Mouse (Mus musculus) layer of hippocampus, postnatal 10 days (tissue): ENCODE results near the gene Ear6. TPM values are rescaled to one million over a fixed set of nuclear protein-coding genes. Genes with fewer than 3 reads are reported as not detected.

ENCODE experiments used
- DNase-seq, 2 experiments: peaks; one replicate each; pipeline ENCODE4 v3.0.0; 2021; ENCODE audit warnings: low spot score in 2 of 2
- microRNA-seq, 2 experiments: library from miRNA; unstranded; fragments of <30 nt; microRNA quantifications; one replicate each; pipeline ENCODE4 v1.2.0; 2021
- total RNA-seq, 2 experiments: library from RNA; stranded (reverse); gene quantifications; 2 replicates each; pipeline ENCODE4 v1.2.3; 2021

The Ear6 gene
- total RNA-seq, 2 experiments from 2014 or later: not detected

DNA sequence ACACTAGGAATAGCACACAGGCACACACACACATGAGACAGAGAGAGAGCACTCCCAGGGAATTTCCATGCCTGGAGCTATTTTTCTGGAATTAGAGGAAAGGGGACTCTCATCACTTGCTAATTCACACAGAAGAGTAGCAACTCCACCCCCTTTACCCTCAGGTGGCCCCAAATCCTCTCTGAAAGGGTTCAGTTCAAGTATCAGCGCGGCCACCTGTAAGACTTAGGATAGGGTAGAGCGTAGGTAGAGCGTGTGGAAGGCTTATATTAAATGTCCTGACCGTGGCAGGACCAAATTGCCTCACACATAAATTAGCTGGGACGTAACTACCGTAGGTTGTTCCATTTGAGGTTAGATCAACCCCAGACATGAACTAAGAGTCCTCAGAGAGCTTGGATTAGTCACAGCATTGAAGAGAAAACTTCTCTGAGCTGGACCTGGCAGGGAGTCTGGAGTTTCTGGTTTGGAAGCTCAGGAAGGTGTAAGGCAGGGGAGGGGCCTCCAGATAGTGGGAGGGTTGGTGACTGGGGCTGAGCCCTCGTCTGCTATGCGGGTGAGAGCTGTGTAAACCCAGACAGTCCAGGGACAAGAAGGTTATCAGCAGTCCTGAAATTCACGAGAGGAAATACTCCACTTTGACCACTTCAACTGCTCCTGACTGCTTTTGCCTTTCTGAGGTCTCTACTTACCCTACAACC is 39.7 kb downstream of the Ear6 start:
- DNase-seq: no peak

DNA sequence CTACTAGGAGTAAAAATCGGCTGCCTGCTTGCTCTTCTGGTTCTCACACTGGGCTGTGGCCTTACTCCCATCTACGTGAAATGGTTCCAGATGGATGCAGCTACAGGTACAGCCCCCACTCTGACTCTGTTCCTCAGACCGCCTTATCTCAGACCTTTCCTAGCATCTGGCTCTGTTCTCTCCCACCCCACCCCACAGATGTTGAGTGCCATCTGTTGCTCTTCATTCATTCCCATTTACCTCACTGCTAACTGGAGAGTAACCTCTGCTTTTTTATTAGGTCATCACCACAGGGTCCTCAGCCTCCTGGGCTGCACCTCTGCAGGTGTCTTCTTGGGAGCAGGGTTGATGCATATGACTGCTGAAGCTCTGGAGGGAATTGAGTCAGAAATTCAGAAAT is 40.3 kb downstream of the Ear6 start:
- no peak for DNase-seq

DNA sequence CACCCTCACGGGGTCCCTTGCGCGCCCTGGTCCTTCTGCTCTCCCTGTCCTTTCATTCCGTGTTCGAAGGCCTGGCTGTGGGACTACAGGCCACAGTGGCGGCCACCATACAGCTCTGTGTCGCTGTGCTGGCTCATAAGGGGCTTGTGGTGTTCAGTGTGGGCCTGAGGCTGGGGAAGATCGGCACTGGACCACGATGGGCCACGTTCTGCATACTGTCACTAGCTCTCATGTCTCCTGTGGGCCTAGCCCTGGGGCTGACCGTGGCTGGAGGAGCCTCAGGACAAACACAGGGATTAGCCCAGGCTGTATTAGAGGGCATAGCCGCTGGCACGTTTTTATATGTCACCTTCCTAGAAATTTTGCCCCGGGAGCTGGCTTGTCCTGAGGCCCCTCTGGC is 41.6 kb downstream of the Ear6 start:
- DNase-seq: no peak

DNA sequence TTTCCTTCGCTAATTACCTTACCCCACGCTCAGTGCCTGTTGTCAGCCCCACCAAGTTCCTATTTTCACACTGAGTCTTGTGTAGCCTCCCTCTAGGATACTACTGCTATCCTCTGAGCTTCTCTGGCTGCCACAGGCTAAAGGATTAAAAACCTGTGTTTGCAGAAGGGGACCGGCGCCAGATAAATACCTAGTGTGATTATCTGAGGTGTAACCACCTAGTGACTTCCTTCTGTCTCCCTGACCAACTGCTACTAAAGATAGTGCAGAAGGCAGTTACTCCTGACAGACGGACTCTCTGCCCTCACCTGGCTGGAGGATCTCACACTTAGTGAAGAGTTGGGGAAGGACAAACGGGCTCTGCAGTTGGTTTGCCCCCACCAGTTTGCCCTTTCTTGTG is 42.5 kb downstream of the Ear6 start:
- no peak for DNase-seq

DNA sequence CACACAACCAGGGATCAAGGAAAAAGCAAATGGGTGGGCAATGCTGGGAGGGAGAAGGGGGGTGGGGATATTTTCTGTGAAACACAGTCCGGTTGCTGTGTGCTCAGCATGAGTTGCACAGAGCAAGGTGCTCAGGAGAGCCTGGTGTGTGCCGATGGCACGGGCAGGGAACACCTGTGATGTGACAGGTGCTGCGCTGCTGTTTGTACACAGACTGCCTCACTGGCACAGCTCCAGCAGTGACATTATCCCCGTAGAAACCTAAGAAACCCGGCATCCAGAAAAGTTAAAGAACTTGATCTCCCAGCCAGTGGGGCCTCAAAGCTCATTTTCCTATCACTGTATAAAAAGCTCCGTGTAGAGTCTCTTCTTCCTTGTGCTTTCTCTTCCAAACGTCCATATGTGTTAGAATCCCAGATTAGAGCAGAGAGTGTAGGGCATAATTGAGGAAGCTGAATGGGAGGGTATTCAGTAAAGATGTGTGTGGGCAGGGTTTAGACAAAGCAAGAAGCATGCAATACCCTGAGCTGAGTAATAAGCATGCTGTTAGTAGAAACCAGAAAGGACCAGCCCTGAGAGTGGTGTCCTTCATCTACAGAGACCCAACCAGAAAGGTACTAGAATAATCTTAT is 43.2 kb downstream of the Ear6 start:
- DNase-seq: no peak

DNA sequence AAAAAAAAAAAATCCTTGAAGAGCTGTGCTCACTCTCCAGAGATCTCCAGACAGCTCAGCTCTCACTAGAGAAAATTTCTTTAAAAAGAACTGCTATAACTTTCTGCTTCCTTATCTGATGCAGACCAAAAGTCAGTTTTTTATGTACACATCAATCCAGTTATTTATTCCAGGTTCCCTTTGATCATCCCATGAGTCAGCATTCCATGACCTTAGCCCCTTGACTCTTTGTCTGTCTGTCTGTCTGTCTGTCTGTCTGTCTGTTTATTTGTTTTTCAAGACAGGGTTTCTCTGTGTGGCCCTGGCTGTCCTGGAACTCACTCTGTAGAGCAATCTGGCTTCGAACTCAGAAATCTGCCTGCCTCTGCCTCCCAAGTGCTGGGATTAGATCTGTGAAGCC is 45.9 kb downstream of the Ear6 start:
- DNase-seq: no peak

DNA sequence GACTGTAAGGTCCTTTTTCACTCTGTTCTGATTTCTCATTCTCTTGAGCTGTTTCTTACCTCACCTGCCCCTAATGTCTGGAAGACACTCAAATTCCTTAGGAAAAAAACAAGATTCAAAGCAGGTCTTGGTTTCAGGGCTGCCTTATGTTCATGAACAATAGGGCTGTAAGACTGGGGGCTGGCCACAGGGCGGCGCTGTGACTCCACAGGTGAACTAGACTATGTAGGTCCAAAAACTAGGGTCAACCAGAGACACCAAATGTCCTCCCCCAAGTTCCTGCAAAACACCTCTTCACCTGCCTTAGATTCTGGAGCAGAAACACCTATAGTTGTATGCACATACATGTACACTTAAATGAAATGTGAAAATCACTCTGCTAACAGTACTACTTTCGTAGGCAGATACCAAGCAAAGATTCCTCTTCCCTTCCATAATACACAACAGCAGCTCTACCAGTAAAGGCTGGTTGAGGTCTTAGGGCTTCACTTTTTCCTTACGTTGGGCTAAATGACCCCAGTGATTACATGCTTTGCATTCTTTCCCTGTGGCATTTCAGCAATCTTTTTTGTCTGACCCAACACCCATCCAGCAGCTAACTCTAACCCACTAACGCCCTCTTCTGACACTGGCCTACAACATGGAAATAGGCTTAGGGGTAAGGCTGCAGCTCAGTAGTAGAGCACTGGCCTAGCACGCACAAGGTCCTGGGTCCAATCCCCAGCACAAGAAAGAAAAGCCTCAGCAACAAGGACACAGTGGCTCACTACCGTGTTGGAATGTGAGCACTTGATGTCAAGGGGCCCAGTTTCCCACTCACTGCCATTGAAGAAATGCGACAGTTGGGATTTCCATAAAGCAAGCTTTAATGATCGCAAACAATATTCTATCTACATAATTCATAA is 49.6 kb downstream of the Ear6 start:
- peak; percentile 81 to 88 for DNase-seq

DNA sequence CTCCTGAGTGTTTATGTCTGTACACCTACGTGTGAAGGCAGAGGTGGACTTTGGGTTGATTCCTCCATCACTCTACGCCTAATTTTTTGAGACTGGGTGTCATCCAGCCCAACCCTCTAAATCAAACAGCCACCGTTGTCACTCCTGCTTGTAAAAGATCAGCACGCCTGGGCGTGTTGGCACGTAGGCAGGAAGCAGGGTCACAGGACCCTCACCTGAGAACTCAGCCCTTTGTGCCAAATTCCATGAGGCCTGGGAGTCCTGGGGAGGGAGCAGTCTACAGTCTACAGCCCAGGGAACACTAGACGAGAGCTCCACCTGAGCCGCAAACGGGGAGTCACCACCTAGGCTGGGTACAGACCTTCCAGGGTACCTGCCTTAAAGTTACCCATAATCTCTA is 50.3 kb downstream of the Ear6 start:
- DNase-seq: no peak

Small RNA genes within 50 kb of the gene (microRNA-seq; reads per million reads assigned to microRNA genes)
- gene Gm27375: 0 reads per million in 2 experiments

Other genes starting within 250 kb of the Ear6 start
- not detected for gene Gm17078, start 242.4 kb upstream of the Ear6 start, total RNA-seq
- gene Gm4181, start 218.0 kb upstream of the Ear6 start, total RNA-seq: not detected
- gene Gm17079, start 158.2 kb upstream of the Ear6 start, total RNA-seq: not detected
- not detected for gene Gm5800, start 136.5 kb upstream of the Ear6 start, total RNA-seq
- not detected for gene Ang4, start 80.1 kb upstream of the Ear6 start, total RNA-seq
- gene AY358078, start 53.7 kb upstream of the Ear6 start, total RNA-seq: not detected
- gene Mettl17, start 31.1 kb downstream of the Ear6 start, total RNA-seq: 10 to 100 TPM; 29.8 to 44.0 TPM
- 1 to 10 TPM; 4.9 to 5.1 TPM for gene Slc39a2, start 39.2 kb downstream of the Ear6 start, total RNA-seq
- 100 to 1,000 TPM; 488 to 494 TPM for gene Ndrg2, start 60.5 kb downstream of the Ear6 start, total RNA-seq
- not detected for gene Tppp2, start 64.7 kb downstream of the Ear6 start, total RNA-seq
- not detected for gene Rnase13, start 69.1 kb downstream of the Ear6 start, total RNA-seq
- gene Arhgef40, start 131.0 kb downstream of the Ear6 start, total RNA-seq: 10 to 100 TPM; 53.4 to 59.6 TPM
- under 1 TPM in 1 of 2 experiments, not detected in 1; 0.51 TPM for gene Tmem253, start 162.0 kb downstream of the Ear6 start, total RNA-seq
- gene Zfp219, start 167.0 kb downstream of the Ear6 start, total RNA-seq: 10 to 100 TPM; 43.5 to 45.0 TPM
- gene Olfr221, start 188.8 kb downstream of the Ear6 start, total RNA-seq: not detected